Mouse (Mus musculus) heart, postnatal 10 days (tissue): ENCODE results near the gene Zkscan5. TPM values are rescaled to one million over a fixed set of nuclear protein-coding genes. Genes with fewer than 3 reads are reported as not detected.
A peak's percentile ranks its signal among the peaks of the same experiment; 100 is the strongest.
"Not testable (repeated sequence)": the region's sequence is repeated elsewhere in the genome, so short reads cannot be mapped to it uniquely, and the experiment has no call there.

ENCODE experiments used
- DNase-seq, 2 experiments: peaks; one replicate each; pipeline ENCODE4 v3.0.0; 2021
- intact Hi-C: fragments of 180-260 bp; cut with DNase I; formaldehyde crosslinking; loops from one replicate; pipeline ENCODE4 v1.15.1; 2025
- total RNA-seq, 2 experiments: library from RNA; stranded (reverse); gene quantifications; 2 replicates each; pipeline ENCODE4 v1.2.3; 2021

Zkscan5 gene
- total RNA-seq: 10 to 100 TPM; 11.4 to 12.1 TPM

- intact Hi-C loops: loop anchor here (2.0 kb wide), 1 partner anchor 27 kb away; the partner anchor contains the start of gene Zfp655
- DNase-seq: peak; percentile 99
Observed at GRCm38 (mm10) chr5:145203936-145204691, at the start of gene Zkscan5. Gene Zkscan5, plus strand, starts transcription at chr5:145204562.

- intact Hi-C loops: no loop called here
- no peak for DNase-seq
Observed at GRCm38 (mm10) chr5:145161361-145161760, 43.0 kb upstream of the Zkscan5 start.

- intact Hi-C loops: no loop called here
- DNase-seq: peak in 1 of 2 experiments; percentile 29
Observed at GRCm38 (mm10) chr5:145164710-145165109, 39.7 kb upstream of the Zkscan5 start.

GRCm38 (mm10) chr5:145165184-145165583 is 39.2 kb upstream of the Zkscan5 start:
- DNase-seq: no peak
- intact Hi-C loops: no loop called here

- intact Hi-C loops: loop anchor here (2.0 kb wide), 2 partner anchors 24 to 52 kb away; partner anchors contain the start of gene Arpc1b
- peak; percentile 99 to 100 for DNase-seq
Observed at GRCm38 (mm10) chr5:145166536-145167305, 37.6 kb upstream of the Zkscan5 start, which contains the start of the genes Ptcd1 and Cpsf4. Gene Ptcd1, minus strand, starts transcription at chr5:145167108. Gene Cpsf4, plus strand, starts transcription at chr5:145167213.

GRCm38 (mm10) chr5:145167306-145167661 is 37.1 kb upstream of the Zkscan5 start:
- intact Hi-C loops: loop anchor here (2.0 kb wide), 2 partner anchors 24 to 52 kb away; partner anchors contain the start of gene Arpc1b
- DNase-seq: no peak

GRCm38 (mm10) chr5:145178461-145178980 is 25.8 kb upstream of the Zkscan5 start:
- intact Hi-C loops: no loop called here

GRCm38 (mm10) chr5:145185244-145185643 is 19.1 kb upstream of the Zkscan5 start:
- intact Hi-C loops: no loop called here

More at GRCm38 (mm10) chr5:145178461-145178980, 25.8 kb upstream of the Zkscan5 start:
- no peak for DNase-seq

GRCm38 (mm10) chr5:145189416-145189815 is 14.9 kb upstream of the Zkscan5 start:
- intact Hi-C loops: no loop called here

More at GRCm38 (mm10) chr5:145185244-145185643, 19.1 kb upstream of the Zkscan5 start:
- DNase-seq: no peak

GRCm38 (mm10) chr5:145190373-145190772 is 14.0 kb upstream of the Zkscan5 start:
- DNase-seq: no peak
- intact Hi-C loops: loop anchor here (2.0 kb wide), 1 partner anchor 24 kb away; the partner anchor contains the start of genes Cpsf4 and Ptcd1

More at GRCm38 (mm10) chr5:145189416-145189815, 14.9 kb upstream of the Zkscan5 start:
- no peak for DNase-seq

- intact Hi-C loops: loop anchor here (2.0 kb wide), 1 partner anchor 24 kb away; the partner anchor contains the start of genes Cpsf4 and Ptcd1
- peak; percentile 95 for DNase-seq
Observed at GRCm38 (mm10) chr5:145190875-145191798, 13.2 kb upstream of the Zkscan5 start.

- intact Hi-C loops: loop anchor here (2.0 kb wide), 1 partner anchor 25 kb away; the partner anchor contains the start of genes Cpsf4 and Ptcd1
- DNase-seq: no peak
Observed at GRCm38 (mm10) chr5:145191962-145192361, 12.4 kb upstream of the Zkscan5 start, which contains the start of gene Atp5j2. Gene Atp5j2, minus strand, starts transcription at chr5:145192062.

GRCm38 (mm10) chr5:145200387-145200786 is 4.0 kb upstream of the Zkscan5 start:
- intact Hi-C loops: no loop called here
- no peak for DNase-seq

GRCm38 (mm10) chr5:145201321-145201991 is 2.9 kb upstream of the Zkscan5 start, which contains the start of gene Zkscan14:
Gene Zkscan14, minus strand, starts transcription at chr5:145201868.
- DNase-seq: peak; percentile 81 to 85
- intact Hi-C loops: no loop called here

- no peak for DNase-seq
- intact Hi-C loops: no loop called here
Observed at GRCm38 (mm10) chr5:145202446-145202845, 1.9 kb upstream of the Zkscan5 start.

GRCm38 (mm10) chr5:145205041-145205440 is 679 bp downstream of the Zkscan5 start:
- peak; percentile 30 to 37 for DNase-seq
- intact Hi-C loops: loop anchor here (2.0 kb wide), 1 partner anchor 26 kb away; the partner anchor contains the start of gene Zfp655

- intact Hi-C loops: no loop called here
Observed at GRCm38 (mm10) chr5:145207385-145207784, 3.0 kb downstream of the Zkscan5 start.

GRCm38 (mm10) chr5:145207954-145208353 is 3.6 kb downstream of the Zkscan5 start:
- no peak for DNase-seq
- intact Hi-C loops: no loop called here

More at GRCm38 (mm10) chr5:145207385-145207784, 3.0 kb downstream of the Zkscan5 start:
- DNase-seq: no peak

GRCm38 (mm10) chr5:145208391-145208790 is 4.0 kb downstream of the Zkscan5 start:
- DNase-seq, intact Hi-C loops: not testable (repeated sequence)
